1 mouse cellular context compared by ENCODE assay signal in genomic region chr11:117782705-117783034, GRCm38 (mm10).
TF ChIP-seq lines count a peak whose summit lies in the region.

No protein-coding gene starts in this region.

TF ChIP-seq in MEL, 35 proteins besides CTCF, POLR2A, EP300 and RAD21 (continued from another document):
- no peak for TF ChIP-seq E2F4 (IDR thresholded peaks at IDR 0.05; ENCODE audit: borderline replicate concordance, low read depth, low read length)
